Mouse (Mus musculus) Muller cell, postnatal 12 days (primary cell): ENCODE data around the gene Pde10a.

Experiments used
- DNase-seq: peaks from one replicate; pipeline ENCODE4 v3.0.0-alpha.2; 2015; ENCODE audit errors: inconsistent ontology term

Gene Pde10a

GRCm38 (mm10) chr17:8800478-8801082, 275.4 kb downstream of the Pde10a start:
- DNase-seq = no peak

DNA sequence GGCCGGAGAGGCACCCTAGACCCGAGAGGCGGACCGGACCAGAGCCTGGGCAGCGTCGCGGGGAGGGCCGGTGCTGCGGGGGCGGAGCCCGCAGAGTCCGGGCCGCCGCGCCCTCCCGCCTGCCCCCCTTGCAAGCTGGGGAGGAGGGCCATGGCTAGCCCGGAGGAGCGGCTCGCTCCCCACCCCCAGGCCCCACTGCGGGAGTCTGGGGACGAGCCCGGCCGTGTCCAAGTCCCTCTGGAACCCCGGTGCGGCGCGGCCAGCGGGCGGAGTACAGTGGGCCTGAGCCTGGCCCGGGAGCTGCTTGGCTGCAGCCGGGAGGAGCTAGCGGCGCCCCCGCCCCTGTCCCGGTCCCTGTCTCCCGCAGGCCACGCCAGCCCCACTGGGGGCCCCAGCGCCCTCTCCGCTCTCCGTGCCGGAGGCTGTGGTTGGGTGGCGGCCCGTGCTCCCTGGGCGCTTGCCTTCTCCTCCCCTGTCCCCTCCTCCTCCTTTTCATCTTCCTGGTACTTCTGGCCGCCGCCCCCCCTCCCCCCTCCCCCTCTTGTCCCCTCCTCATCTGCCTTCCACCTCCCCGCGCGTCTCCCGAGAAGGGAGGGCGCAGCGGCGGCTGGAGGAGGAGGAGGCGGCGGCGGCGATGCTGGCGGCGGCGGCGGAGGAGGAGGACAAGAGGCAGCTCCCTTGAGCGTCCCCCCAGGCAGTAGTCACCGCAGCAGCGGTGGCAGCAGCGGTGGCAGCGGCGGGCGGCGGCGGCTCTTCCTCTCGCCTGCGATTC, 276.1 kb downstream of the Pde10a start:
- DNase-seq = peak; percentile 89

GRCm38 (mm10) chr17:8801855-8802104, 276.6 kb downstream of the Pde10a start:
- DNase-seq = no peak

DNA sequence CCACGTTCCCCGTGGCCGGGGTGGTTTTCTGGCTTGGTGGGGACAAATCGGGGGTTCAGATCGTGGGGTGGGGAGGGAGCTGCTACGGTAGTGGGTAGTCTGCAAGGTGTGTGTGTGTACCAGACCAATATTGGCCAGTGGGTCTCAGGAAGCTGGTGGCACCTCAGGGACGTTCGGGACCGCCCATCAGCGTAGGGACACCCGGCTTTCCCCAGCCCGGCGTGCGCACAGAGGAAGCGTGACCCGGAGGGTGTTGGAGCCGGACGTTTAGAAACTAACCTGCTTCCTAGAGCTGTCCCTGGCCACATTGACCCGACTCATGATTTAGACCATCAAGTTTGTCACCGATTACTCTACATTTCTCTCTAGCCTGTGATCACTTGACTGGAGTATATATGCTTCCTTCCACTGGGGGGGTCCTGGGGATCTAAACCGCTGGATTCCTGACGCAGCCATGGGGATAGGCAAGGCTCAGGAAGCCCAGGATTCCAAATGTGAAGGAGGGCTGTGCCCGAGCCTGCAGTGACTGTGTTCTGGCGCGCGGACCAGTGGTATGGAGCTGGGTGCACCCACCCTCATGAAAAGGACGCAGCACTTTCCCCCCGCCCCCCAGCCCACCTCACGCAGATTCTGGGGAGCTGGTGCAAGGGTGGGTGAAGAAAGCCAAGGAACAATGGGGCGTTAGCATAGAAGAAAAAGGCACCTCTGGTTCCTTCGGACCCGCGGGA, 277.2 kb downstream of the Pde10a start:
- DNase-seq = peak; percentile 63

DNA sequence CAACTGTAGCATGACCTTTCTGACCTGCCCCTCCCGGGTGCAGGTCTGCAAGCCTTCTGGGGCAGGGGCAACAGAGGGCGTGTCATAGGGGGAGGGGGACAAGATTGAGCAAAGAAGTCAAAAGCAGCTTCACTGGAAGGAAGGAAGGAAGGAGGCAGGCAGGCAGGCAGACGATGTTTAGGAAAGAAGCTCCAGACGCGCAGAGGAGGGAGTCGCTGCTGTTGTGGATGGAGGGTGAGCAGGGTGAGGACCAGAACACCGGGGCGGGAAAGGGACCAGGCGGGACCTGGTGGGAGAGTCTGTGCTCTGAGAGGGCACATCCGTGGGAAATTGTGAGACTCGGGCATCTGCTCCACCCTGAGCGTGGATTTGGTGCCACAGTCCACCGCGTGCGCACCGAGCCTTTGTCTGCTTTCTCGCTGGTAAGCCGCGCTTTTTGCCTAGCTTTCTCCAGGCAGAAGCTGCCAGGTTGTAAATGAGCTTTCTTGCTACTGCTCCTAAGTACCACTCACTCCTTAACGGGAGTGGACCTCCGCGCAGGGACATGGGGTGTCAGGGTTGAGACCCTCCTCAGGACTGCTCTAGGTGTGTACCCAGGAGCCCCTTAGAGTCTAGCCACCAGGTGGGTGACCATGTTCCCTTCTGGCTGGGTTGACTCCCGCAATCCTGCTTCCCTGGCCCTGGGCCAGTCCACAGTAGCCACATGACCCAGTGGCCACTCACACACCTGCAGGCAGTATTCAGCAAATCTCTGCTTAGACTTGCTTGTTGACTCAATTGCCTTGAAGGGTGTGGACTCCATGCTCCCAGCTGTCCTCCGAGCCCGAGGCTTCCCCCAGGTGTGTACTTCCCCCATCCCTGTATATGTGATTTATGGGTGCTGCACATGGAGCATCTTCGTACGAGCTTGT, 278.0 kb downstream of the Pde10a start:
- peak; percentile 18 for DNase-seq

DNA sequence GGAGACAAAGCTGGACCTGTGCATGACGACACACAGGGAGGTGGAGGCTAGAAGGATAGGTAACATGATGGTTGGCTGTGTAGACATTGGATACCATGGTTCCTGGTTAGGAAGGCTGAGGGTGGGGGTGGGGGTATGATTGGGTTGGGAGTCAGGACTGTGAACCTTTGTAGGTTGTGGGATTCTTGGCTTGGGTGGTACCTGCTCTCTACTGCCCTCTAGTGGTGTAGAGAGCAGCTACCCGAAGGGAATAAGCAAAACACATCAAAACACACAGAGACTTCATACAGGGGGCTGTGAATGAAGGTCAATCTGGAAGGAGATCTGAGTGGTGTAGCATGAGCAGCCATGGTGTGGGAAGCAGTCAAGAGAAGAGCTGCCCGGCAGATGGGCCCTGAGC, 282.2 kb downstream of the Pde10a start:
- no peak for DNase-seq

GRCm38 (mm10) chr17:8809771-8810170, 284.6 kb downstream of the Pde10a start:
- DNase-seq = peak; percentile 36

GRCm38 (mm10) chr17:8810201-8810600, 285.0 kb downstream of the Pde10a start:
- DNase-seq = no peak

GRCm38 (mm10) chr17:8812228-8812865, 287.2 kb downstream of the Pde10a start:
- DNase-seq = peak; percentile 20

DNA sequence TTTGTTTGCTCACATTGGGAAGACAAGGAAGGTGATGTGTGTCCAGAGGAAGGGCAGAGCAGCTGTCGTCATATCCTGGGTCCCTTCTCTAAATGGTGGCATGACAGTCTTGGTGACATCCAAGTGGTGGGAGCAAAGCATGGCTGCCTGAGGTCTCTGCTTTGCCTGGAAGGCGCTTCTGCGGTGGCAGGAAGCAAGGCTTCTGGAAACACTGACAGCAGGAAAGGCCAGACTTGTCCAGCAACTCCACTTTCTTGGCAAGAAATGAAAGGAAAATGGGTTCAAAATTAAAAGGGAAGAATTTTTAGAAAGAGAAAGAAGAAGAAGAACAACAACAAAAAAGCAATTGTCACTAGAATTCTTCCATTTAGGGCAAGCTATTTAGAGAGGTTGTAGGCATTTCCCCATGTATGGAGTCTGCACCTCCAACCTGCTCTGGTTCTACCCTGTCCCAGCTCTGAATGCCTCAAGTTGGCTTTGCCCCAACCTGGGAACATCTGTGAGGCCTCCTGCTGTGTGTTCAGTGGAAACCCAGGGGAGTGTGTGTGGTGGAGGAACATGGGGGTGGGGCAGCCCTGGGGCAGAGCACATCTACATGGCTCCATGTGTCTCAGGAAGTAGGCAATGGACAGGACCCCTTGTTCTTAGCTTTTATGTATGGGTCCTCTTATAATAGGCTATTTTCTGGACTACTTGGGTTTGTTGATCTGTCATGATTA, 288.8 kb downstream of the Pde10a start:
- DNase-seq = peak; percentile 19

DNA sequence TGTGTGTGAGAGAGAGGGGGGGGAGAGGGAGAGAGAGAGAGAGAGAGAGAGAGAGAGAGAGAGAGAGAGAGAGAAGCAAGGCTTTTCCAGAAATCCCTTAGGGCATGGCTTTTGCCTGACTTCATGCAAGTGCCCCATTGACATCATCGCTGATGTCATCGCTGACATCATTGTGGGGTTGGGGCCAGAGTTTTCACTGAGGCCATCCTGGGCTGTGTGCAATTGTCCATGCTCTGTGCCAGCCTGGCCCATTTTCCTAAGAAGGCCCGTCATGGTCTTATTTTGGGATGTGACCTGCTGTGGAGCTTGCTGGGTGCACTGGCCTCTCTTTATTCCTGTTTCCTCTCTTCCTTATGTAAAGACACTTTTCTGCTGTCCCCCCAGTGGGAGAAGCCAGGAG, 290.2 kb downstream of the Pde10a start:
- no peak for DNase-seq

DNA sequence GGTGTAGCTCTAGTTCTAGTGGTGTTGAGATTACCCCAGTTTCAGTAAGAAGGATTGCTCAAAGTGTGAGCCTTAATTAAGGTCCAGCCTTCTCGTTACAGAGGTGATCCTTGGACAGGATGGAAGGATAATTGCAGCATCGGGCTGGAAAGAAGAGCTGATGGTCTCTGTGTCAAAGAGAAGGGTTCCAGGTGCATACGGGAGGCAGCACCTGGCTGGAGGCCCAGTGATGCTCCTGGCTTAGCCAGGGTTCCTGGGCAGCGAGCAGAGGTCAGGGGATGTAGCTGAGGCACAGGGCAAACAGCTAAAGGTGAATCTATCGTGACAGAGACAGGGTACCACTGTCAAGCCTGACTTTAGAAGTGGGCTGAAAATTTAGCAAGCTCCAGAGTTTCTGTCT, 290.7 kb downstream of the Pde10a start:
- DNase-seq = no peak

DNA sequence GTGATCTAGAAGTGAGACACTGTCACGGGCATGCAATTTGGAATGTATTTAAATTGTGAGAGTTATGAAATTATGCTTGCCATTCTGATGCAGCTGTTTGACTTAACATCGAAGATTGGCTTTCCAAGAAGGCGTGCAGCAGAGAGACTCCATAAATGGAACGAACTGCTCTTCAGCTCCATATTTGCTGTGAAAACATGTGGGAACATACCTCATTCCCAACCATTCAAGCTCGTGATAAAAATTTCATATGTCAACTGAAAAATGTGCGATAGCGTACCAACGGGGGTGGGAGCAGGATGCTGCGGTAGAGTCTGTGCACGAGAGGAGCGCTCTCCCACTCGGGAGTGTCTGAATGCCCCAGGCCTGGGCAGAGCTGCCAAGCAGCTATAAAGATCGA, 293.5 kb downstream of the Pde10a start:
- no peak for DNase-seq

DNA sequence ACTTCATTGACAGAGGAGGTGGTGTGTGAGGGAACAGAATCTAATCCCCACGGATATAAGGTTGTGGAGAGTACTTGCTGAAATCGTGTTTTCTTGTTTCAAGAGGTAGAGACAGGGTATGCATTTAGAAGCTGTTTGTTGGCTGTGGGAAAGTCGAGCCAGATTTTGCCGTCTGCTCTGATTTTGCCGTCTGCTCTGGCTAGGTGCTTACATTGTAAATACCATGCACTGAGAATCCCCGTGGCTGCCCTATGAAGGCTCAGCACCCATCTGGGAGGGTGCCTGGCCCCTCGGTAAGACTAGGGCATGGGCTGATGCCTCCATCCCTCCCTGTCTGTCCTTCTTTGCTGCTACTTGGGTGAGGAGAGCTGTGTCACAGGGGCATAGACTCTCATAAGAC, 298.4 kb downstream of the Pde10a start:
- no peak for DNase-seq

- no peak for DNase-seq
Measured at GRCm38 (mm10) chr17:8827204-8827603, 302.0 kb downstream of the Pde10a start.

DNA sequence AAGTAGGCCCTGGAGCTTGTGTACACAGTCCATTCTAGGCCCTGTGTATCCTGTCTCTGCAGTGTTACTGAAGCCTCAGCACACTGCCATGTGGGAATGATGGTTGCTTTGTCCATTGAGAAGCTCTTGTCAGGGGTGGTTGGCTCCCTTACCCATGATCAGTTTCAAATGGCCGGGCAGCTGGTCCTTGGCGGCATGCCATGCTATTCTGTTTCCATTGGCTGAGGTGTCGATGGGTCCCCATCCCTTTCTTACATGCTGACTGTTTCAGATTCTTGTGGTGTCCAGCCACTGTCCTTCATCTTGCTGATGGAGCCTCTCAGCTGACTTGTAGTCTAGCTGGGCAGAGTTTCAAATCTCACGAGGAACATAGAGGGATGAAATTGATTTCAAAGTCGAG, 305.8 kb downstream of the Pde10a start:
- peak; percentile 85 for DNase-seq

DNA sequence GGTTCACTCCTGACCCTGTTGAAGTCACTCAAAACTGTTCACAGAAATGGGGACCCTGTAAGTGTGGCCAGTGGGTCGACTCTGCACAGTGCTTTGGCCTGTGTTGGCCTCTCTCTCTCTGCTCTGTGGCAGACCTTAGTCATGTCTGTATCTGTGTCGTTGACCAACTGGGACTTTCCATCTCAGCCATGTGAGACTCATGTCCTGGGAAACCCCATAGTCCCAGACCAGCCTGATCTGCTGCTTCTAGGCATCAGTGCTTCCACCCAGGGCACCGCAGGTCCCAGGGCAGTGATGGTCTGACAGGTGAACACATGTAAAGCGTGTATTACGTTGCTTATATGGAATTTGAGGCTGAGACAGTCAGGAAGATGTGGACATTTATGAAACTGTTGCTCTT, 311.1 kb downstream of the Pde10a start:
- no peak for DNase-seq

GRCm38 (mm10) chr17:8838252-8838651, 313.1 kb downstream of the Pde10a start:
- DNase-seq = no peak

DNA sequence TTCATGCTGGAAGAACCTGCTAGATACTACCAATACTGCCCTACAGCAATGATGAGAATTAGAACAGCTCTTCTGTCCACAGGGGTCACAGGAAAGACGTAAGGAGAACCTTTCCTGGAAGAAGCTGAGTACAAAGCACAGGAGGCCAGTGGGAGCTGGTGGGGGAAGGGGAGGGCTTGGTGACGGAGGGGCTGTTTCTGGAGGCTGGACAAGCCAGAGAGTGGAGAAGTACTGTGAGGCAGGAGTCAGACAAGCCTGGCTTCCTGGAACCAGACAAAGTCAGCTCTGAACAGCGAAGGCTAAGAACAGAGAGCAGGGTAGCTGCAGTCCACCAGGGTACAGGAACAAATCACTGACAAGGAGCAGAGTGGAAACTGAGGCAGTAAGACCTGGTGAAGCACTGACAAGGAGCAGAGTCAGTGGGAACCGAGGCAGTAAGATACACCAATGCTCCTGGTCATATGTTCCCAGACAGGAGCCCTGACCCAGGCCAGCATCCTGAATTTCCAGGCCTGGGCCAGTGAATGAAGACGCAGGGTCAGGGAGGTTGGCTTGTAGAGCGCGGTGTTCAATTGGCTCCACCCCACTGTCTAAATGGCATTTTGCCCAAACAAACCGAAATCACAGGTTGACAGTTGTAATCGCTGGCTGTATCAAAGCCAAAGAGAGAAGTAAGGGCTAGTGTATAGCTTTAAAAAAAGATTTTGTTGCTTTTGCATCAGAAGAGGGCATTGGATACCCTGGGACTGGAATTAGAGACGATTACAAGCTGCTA, 314.3 kb downstream of the Pde10a start:
- no peak for DNase-seq

DNA sequence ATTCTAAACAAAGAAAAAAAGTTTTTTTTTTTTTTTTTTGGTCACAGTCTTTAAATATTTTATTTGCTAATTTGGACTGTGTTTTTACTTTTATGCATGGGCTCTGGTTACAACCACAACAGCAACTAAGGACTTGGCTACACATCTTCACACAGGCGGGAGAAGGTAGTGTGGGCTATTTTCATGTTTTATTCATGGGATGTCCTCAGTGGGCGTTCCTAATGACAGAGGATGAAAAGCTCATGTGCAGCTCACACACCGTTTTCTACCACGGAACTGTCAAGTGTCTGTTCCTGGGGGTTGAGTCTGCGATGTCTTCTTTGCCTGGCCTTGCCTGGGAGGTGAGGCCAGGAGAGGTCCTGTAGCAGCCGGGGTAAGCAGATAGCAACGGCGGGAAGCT, 315.9 kb downstream of the Pde10a start:
- no peak for DNase-seq
